Mouse (Mus musculus) inflammation-experienced regulatory T-cells, adult 16 weeks (primary cell): Measurements from ENCODE around the gene Cers1. TPM values are rescaled to one million over a fixed set of nuclear protein-coding genes. Genes with fewer than 3 reads are reported as not detected.

ENCODE experiments used
- polyA plus RNA-seq: library from polyadenylated mRNA; unstranded; fragments of 100-300 nt; shearing (Covaris generic); gene quantifications from one replicate; pipeline ENCODE4 v1.2.1, GENCODE M21; 2017

Gene Cers1
- not detected for polyA plus RNA-seq

DNA sequence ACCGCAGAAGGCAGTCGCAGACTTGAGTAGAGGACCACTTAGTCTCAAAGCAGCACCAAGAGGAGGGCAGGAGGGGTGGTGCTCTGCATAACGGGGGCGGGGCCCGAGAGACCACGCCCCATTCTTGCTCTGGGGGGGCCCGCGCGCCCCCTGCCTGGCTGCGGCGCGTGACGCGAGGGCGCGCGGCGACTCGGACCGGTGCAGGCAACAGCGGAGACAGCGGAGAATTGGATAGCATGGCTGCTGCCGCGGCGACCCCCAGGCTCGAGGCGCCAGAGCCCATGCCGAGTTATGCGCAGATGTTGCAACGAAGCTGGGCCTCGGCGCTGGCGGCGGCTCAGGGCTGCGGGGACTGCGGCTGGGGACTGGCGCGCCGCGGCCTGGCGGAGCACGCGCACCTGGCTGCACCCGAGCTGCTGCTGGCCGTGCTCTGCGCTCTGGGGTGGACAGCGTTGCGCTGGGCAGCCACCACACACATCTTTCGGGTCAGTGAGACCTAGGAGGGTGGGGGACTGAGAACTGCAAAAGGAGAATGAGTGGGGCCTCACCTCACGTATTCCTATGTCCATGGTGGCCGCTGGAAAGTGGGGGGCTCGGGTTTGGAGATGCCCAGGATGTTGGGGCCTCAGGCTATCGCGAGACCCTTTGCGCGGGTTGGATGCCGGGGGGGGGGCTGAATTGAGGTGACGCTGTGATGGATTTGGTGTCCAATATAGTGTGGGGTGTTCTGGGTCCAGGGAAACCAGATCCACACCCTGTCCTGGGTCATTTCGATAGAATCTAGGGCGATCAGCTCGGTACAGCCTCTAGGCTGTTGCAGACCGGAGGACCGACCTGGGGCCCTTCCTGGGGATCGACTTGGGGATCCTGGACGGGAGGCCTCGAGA is at the start of gene Cers1:
Cers1 (plus strand) TSS at position 152 of the 887 bp plus-strand sequence.

DNA sequence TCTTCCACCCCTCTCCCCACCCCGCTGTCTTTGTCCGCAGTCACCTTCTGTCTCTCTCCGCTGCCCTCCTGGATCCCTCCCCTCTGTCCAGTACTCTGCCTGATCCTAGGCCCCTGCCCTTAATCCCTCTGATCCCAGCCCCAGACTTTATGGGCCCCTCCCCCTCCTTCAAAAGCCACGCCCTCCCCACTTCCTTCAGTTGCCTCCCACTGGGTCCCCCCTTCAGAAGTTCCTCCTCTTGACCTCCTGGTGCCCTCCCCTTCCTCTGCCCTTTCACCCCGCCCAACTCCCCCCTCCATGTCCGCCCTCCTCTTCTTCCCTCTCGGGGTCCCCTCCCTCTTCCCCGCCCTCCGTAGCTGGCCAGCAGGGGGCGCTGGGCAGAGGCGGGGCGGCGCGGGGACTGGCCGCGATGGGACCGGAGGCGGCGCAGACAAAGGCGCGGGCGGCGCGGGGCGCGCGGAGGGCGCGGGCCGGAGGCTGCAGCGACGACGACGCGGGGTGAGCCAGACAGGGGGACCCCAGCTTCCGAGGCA is 32.9 kb upstream of the Cers1 start, which contains the start of gene Homer3:
Homer3 (plus strand) TSS at position 225 of the 533 bp plus-strand sequence.

DNA sequence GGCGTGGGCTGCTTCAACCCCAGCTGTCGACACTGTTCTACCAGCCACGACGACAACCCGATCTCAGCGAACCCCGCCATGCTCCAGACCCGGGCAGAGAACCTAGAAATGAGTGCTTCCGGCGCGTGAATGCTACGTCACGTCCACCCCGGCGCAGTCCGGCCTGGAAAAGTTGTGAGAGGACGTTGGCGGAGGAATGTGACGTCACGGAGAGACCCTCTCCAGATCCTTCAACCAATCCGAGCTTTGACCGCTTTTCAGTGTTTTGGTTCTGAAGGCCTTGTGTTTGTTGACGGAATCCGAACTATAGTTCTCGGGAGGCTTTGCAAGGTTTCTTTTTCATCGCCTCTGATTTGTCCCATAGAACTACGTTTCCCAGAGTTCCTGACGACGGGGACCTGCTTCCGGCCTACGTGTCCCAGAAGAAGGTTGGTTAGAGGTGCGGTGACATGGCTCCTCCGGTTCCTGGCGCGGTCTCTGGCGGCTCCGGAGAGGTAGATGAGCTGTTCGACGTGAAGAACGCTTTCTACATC is 13.2 kb upstream of the Cers1 start, which contains the start of the genes Ddx49 and Cope:
Ddx49 (minus strand) TSS at position 132 of the 533 bp plus-strand sequence.
Cope (plus strand) TSS at position 161 of the 533 bp plus-strand sequence.

DNA sequence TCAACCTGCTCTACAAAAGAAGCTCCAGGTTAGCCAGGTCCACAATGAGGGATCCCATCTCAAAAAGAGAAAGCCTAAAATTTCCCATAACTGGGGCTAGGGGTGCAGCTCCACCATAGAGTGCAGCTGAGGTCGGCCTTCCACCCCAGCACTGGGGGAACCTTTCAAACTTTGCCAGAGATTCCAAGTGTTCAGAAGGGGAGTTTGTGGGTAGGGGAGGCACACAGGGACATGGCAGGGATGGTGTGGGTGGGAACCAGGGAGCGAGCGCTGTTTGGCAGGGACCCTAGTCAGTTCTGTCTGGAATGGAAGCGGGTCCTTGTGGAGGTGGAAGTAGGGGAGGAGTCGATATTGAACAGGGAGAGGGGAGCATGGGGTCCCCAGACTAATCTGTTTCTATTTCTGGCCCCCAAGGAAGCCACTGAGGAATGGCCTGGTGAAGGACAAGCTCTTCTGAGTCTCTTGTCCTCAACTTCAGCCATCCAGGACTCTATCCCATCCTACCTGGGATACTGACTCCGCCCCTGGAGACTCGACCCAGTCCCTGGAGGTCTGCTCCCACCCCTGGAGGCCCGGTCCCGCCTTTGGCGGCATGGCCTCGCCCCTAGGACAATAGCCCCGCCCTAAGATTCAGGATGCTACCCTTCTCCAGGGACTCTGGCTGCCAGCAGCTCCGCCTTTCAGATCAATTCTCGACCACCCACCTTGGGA is 13.7 kb downstream of the Cers1 start, which contains the start of gene Gdf1:
Gdf1 (plus strand) TSS at position 694 of the 711 bp plus-strand sequence.

GRCm38 (mm10) chr8:70353194-70353817 is 37.7 kb downstream of the Cers1 start, which contains the start of gene Upf1:
Upf1 (minus strand) TSS chr8:70353278.

GRCm38 (mm10) chr8:70373397-70374317 is 58.1 kb downstream of the Cers1 start, which contains the start of gene Comp:
Comp (plus strand) TSS chr8:70373558.

Other genes starting within 250 kb of the Cers1 start
- gene Tm6sf2, start 242.9 kb upstream of the Cers1 start, polyA plus RNA-seq = 0.37 TPM
- gene Hapln4, start 232.3 kb upstream of the Cers1 start, polyA plus RNA-seq = not detected
- not detected for gene Ncan, start 194.9 kb upstream of the Cers1 start, polyA plus RNA-seq
- 59.8 TPM for gene Nr2c2ap, start 184.4 kb upstream of the Cers1 start, polyA plus RNA-seq
- gene Rfxank, start 176.6 kb upstream of the Cers1 start, polyA plus RNA-seq = 45.4 TPM
- 66.7 TPM for gene Borcs8, start 176.3 kb upstream of the Cers1 start, polyA plus RNA-seq
- 2.1 TPM for gene Mef2b, start 176.1 kb upstream of the Cers1 start, polyA plus RNA-seq
- gene Tmem161a, start 143.4 kb upstream of the Cers1 start, polyA plus RNA-seq = 64.2 TPM
- gene Slc25a42, start 103.5 kb upstream of the Cers1 start, polyA plus RNA-seq = 14.6 TPM
- gene Sugp2, start 81.5 kb upstream of the Cers1 start, polyA plus RNA-seq = 37.7 TPM
- 15.6 TPM for gene Armc6, start 81.3 kb upstream of the Cers1 start, polyA plus RNA-seq
- 1.3 TPM for gene Homer3, start 32.9 kb upstream of the Cers1 start, polyA plus RNA-seq
- 59.3 TPM for gene Ddx49, start 13.3 kb upstream of the Cers1 start, polyA plus RNA-seq
- 349 TPM for gene Cope, start 13.3 kb upstream of the Cers1 start, polyA plus RNA-seq
- gene Gdf1, start 14.0 kb downstream of the Cers1 start, polyA plus RNA-seq = not detected
- 6.2 TPM for gene Upf1, start 37.5 kb downstream of the Cers1 start, polyA plus RNA-seq
- gene Comp, start 57.8 kb downstream of the Cers1 start, polyA plus RNA-seq = 1.1 TPM
- 19.0 TPM for gene Crtc1, start 123.8 kb downstream of the Cers1 start, polyA plus RNA-seq
- 18.6 TPM for gene Klhl26, start 161.2 kb downstream of the Cers1 start, polyA plus RNA-seq
- gene Tmem59l, start 171.6 kb downstream of the Cers1 start, polyA plus RNA-seq = not detected
- not detected for gene Crlf1, start 177.4 kb downstream of the Cers1 start, polyA plus RNA-seq
- gene Rex1bd, start 191.0 kb downstream of the Cers1 start, polyA plus RNA-seq = 110 TPM
- 1,044 TPM for gene Uba52, start 195.0 kb downstream of the Cers1 start, polyA plus RNA-seq
- 450 TPM for gene Fkbp8, start 211.9 kb downstream of the Cers1 start, polyA plus RNA-seq
- gene Kxd1, start 212.2 kb downstream of the Cers1 start, polyA plus RNA-seq = 84.7 TPM
- 43.3 TPM for gene Ell, start 223.7 kb downstream of the Cers1 start, polyA plus RNA-seq